Mouse (Mus musculus) liver, embryonic 18 days (tissue): ENCODE data around the gene Fbxo5. TPM values are rescaled to one million over a fixed set of nuclear protein-coding genes. Genes with fewer than 3 reads are reported as not detected.

ENCODE experiments used
- polyA plus RNA-seq: library from polyadenylated mRNA; depleted of rRNA; stranded (reverse); fragments of >200 nt; gene quantifications from 2 replicates; pipeline ENCODE4 v1.2.3, GENCODE M21; 2012; rRNA removed

The Fbxo5 gene
- 16.3 and 19.0 TPM in 2 replicates for polyA plus RNA-seq

DNA sequence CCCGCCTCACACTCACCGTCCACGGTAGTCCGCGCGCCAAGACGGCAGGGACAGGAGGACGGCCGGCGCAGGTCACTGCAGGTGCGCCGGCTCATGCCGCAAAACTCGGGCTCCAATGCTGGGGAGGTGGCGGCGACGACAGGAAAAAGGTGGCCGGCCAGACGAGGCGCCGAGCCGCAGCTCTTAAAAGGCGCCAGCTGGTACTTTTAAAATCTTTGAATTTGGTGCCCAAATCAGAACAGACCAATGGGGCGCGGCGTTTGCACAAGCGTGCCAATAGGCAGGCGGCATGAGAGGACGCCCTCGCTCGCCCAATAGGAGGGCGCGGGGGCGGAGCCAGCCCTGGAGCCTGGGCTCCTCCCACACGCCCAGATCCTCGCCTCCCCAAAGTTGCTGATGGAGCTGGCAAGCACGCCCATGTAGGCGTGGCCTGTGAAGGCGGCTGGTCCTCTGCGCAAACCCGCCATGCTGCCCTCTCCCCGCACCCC, at the start of gene Fbxo5:
Gene Fbxo5, minus strand, starts transcription at position 358 of the 488 bp plus-strand sequence.

DNA sequence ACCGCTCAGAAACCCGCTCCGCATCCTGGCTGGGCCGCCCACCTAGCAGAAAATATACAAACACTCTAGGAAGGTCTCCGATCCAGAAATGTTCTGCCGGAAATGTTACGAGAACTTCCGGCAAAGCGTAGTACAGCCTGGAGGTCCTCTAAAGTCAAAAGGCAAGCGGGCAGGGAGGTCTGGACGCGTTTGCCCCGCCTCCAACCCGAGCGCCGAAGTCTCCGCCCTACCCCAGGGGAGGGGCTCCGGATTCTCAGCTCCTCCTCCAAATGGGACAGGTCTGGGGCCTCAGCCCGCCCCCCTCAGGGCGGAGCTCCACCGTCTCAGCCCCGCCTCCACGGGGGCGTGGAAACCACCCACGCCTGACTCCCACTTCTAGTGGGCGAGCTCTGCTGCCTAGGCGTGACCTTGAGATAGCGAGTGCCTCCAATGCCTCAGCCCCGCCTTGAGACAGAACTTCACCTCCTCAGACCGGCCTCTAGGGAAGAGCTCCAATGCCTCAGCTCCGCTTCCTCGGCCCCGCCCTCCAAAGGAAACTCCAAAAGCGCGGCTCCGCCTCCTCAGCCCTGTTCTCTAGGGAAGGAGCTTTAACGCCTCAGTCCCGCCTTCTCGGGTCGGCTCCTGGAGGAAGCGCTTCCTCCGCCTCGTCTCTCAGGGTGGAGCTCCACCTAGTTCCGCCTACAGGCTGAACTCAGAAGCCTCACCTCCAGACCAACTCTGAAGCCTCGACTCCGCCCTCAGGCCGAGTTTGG, 18.5 kb upstream of the Fbxo5 start, which contains the start of gene Mtrf1l:
Gene Mtrf1l, minus strand, starts transcription at position 171 of the 752 bp plus-strand sequence.

Other genes with a start within 250 kb of the Fbxo5 start
- gene Myct1, start 211.8 kb downstream of the Fbxo5 start, polyA plus RNA-seq = 2.0 TPM in 2 replicates
- 0.04 and 0.05 TPM in 2 replicates for gene Vip, start 166.4 kb downstream of the Fbxo5 start, polyA plus RNA-seq
- 2.2 and 2.9 TPM in 2 replicates for gene Mtrf1l, start 18.3 kb upstream of the Fbxo5 start, polyA plus RNA-seq
- 0.03 and 0.04 TPM in 2 replicates for gene Rgs17, start 116.8 kb upstream of the Fbxo5 start, polyA plus RNA-seq